Mouse (Mus musculus) regulatory T cell (primary cell): ENCODE data around the gene Stk31.
"Not testable (repeated sequence)": the region's sequence is repeated elsewhere in the genome, so short reads cannot be mapped to it uniquely, and the experiment has no call there.

Experiments used
- in situ Hi-C: fragments of 300-600 bp; cut with MboI, MseI; formaldehyde crosslinking; loops from one replicate; pipeline ENCODE4 v1.15.1; 2025; ENCODE audit warnings: high pct_unique_total_duplicates

The Stk31 gene

DNA sequence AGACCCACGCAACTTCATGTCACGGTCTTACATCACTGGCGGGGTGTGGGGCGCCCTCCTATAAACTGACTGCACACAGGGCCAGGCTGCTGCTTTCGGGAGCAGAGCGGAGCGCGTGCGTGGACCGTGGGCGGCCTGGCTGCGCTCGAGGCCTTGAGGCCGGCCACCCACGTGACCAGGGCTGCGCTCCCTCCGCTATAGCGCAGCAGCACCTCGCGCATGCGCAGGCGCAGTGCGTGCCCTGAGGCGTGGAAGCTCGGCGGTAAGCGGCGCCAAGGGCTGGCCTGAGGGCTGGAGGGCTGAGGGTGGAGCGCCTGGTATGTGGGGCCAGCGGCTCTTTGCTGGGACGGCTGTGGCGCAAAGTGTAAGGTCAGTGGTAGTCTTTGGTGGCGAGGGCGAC is at the start of gene Stk31:
Gene Stk31 (plus strand): TSS at position 289 of the 400 bp plus-strand sequence.
- in situ Hi-C loops: loop anchor here (5.0 kb wide), 1 partner anchor 333 kb away; no protein-coding TSS in a partner anchor

GRCm38 (mm10) chr6:49349826-49350225 is 45.6 kb upstream of the Stk31 start:
- in situ Hi-C loops: no loop called here

DNA sequence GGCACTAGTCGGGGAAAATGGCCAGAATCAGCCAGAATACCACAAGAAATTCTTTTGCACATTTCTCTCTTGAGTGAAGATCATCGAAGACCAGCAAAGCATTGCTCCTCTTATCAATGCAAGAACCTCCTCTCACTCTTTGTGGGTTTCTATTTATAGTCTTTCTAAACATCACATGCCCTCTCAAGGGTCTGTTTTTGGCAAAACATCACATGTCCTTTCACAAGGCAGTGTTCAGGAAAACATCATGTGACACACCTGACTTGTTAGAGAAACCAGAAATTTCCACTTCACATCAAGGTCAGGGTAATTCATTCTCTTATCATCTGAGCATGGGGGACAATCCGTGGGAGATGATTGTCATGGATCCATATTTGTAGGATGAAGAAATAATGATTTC is 40.8 kb upstream of the Stk31 start:
- in situ Hi-C loops: no loop called here

GRCm38 (mm10) chr6:49355171-49355570 is 40.2 kb upstream of the Stk31 start:
- in situ Hi-C loops: no loop called here

GRCm38 (mm10) chr6:49360420-49360819 is 35.0 kb upstream of the Stk31 start:
- in situ Hi-C loops: loop anchor here (10.0 kb wide), 1 partner anchor 744 kb away; no protein-coding TSS in a partner anchor

DNA sequence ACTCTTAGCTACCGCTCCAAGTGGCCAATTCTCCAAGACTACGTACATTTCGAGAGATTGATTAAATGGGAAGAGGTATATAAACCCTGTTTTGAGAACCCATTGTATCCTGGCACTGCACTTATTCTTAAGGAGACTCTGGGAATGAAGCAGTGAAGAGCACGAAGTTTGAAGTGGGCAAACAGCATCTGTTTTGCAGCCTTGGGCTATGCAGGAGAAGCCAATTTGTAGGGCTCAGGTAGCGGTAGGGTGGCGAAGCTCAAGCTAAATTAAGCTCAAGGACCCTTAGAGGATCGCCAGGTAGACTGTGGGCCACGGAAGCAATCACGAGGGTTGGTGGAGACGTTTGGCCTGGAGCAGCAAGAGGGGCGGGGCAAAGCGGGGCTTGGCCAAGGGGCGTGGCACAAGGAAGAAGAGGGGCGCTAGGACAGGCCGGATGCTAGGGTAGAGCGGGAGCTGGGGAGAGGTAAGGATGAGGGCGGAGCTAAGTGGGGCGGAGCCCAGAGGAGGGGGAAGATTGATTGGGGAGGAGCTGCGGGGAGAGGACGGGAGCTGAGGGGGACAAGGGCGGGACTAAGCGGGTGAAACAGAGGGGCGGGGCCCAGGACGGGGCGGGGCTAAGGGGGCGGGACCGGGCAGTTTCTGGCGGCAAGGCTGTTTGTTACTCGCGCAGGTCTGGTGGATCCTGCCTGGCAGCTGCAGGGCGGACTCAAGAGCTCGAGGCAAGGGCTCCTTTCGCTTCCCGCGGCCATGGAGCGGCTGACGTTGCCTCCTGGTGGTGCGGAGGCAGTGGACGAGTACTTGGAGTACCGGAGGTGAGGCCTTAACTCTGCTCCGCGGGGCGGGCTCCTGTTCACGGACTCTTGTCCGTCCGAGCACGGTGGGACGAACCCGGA is 28.0 kb upstream of the Stk31 start, which contains the start of gene Fam221a:
Gene Fam221a (plus strand): TSS at position 581 of the 896 bp plus-strand sequence.
- in situ Hi-C loops: loop anchor here (5.0 to 10.0 kb wide), 2 partner anchors 45 to 737 kb away; no protein-coding TSS in a partner anchor

- in situ Hi-C loops: loop anchor here (5.0 to 10.0 kb wide), 2 partner anchors 46 to 737 kb away; no protein-coding TSS in a partner anchor
These were observed 27.2 kb upstream of the Stk31 start for GRCm38 (mm10) chr6:49368212-49368611.

DNA sequence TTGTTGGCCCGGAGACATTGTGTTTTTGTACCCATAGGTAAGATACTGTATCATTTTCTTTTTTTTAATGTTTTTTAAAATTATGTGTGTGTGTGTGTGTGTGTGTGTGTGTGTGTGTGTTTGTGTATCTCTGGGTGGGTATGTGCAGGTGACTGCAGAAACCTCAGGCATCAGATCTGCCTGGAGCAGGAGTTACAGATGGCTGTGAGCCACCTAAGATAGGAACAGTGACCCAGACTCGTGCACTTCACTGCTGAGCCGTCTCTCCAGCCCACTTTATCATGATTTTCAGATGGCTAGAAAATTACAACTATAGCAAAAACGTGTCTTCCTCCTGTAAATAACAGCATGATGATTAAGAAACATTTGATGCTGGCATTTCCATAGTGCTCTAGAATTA is 22.7 kb upstream of the Stk31 start:
- in situ Hi-C loops: no loop called here

- in situ Hi-C loops: no loop called here
These were observed 21.5 kb upstream of the Stk31 start for GRCm38 (mm10) chr6:49373943-49374342.

GRCm38 (mm10) chr6:49378328-49378727 is 17.1 kb upstream of the Stk31 start:
- in situ Hi-C loops: no loop called here

GRCm38 (mm10) chr6:49394276-49394675 is 1.1 kb upstream of the Stk31 start:
- in situ Hi-C loops: no loop called here

- in situ Hi-C loops: loop anchor here (5.0 kb wide), 1 partner anchor 335 kb away; no protein-coding TSS in a partner anchor
These were observed 2.1 kb downstream of the Stk31 start for GRCm38 (mm10) chr6:49397466-49397865.

DNA sequence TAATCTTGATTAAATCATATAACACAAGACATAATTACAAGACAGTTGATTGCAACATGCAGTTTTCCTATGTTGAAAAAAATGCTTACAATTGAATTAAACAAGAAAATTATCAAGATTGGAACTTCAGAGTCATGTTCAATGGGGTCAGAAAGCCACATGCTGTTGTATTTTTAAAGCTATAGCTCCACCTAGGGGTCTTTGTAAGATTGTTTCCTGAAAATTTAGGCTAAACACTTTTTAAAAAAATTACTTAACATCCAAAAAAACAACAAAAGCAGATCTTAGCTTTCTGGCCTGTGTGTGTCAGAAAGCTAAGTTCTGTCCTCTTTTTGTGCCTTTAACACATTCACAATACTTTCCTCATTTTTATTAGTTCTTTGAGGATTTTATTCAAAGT is 3.0 kb downstream of the Stk31 start:
- in situ Hi-C loops: loop anchor here (5.0 kb wide), 1 partner anchor 336 kb away; no protein-coding TSS in a partner anchor

DNA sequence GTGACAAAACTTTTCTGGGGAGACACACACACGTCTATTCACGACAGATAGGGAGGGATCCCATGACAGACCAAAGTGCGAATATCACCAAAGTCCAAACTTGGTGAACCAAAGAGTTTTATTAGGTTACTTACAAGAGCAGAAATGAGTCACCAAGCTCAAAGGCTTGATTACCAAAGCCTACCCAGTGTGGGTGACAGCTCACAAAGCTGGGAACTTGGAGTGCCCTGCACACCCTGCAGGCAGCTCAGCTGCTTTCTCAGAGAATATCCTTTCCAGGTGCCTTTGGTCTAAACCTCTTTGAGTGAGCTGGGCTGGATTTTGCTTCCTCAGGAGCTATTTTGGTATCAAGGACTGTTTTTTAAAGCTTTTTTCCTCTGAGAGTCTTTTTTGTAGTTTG is 15.4 kb downstream of the Stk31 start:
- in situ Hi-C loops: no loop called here

- in situ Hi-C loops: not testable (repeated sequence)
These were observed 17.6 kb downstream of the Stk31 start for GRCm38 (mm10) chr6:49412967-49413366.

GRCm38 (mm10) chr6:49415971-49416370 is 20.6 kb downstream of the Stk31 start:
- in situ Hi-C loops: no loop called here

DNA sequence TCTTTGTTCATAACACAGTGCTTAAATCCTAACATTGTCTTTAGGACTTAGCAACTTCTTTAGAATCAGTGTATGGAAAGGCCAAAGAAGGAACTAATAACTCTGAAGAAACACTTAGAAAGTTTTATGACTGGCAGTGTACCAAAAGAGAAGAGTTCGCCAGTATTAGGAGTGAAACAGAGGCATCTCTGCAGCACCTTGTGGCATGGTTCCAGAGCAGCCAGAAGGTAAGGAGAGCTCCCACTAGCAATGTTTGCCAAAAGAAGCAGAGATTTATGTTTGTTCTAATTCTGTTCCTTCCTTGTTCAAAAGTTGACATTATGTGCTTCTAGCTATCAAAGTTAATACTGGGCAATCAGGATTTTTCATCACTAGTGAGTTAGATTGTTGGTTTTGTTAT is 41.9 kb downstream of the Stk31 start:
- in situ Hi-C loops: no loop called here

- in situ Hi-C loops: no loop called here
These were observed 62.7 kb downstream of the Stk31 start for GRCm38 (mm10) chr6:49458112-49458511.

GRCm38 (mm10) chr6:49483205-49483604 is 87.8 kb downstream of the Stk31 start:
- in situ Hi-C loops: no loop called here

GRCm38 (mm10) chr6:49491526-49491925 is 96.1 kb downstream of the Stk31 start:
- in situ Hi-C loops: no loop called here

DNA sequence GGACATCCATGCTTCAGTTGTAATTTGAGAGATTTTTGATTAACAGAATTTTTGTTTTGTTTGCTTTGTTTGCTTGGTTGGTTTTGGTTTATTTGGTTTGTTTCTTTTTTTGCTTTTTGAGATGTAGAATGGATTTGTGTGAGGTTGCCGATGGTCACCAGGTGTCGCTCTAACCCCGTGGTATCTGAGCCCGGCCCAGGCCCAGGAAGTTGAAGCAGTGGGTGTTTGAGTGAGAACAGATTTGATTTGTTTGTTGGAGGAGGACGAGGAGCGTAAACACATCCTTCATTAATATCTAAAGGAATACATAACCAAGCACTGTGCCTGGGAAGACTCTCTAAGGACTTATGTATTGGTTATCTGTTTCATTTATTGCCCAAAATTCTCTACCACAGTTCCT is 123.6 kb downstream of the Stk31 start:
- in situ Hi-C loops: loop anchor here (25.0 kb wide), 2 partner anchors 693 to 993 kb away; no protein-coding TSS in a partner anchor
